Mouse (Mus musculus) gastrocnemius, postnatal 36 days (tissue): ENCODE data around the gene Btg3. TPM values are rescaled to one million over a fixed set of nuclear protein-coding genes. Genes with fewer than 3 reads are reported as not detected.

Experiments used
- DNase-seq, 2 experiments: peaks; one replicate each; pipeline ENCODE4 v3.0.0; 2022
- intact Hi-C: fragments of 180-260 bp; cut with DNase I; formaldehyde crosslinking; loops from one replicate; pipeline ENCODE4 v1.15.1; 2025
- total RNA-seq, 2 experiments: library from RNA; stranded (reverse); gene quantifications; 2 replicates each; pipeline ENCODE4 v1.2.3; 2021

The Btg3 gene
- total RNA-seq, 2 experiments from 2014 or later: 3.4 to 3.9 TPM

DNA sequence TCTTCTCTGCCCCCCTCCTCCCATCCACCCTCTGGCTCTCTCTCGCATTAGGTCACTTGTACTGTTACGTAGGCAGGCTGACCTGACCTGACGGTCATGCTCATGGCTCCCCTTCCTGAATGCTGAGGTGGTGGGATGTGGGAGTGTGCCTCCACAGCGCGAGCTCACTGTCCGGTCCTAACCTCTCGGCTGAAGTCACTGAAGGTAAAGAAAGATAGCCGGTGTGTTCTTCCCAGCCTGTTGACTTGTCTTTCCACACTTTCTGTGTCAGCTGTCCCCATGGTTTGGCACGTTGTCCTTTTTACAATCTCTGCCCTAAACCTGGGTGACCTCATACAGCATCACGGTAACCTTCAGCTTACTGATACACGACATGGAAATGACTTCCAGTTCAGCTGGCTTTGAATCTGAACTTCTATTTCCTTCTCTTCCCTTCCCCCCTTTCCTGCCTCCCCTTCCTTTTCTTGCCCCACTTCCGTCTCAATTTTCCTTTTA, 71.3 kb downstream of the Btg3 start:
- intact Hi-C loops: loop anchor here (5.0 kb wide), 1 partner anchor 43 kb away; no protein-coding TSS in a partner anchor
- DNase-seq: no peak

DNA sequence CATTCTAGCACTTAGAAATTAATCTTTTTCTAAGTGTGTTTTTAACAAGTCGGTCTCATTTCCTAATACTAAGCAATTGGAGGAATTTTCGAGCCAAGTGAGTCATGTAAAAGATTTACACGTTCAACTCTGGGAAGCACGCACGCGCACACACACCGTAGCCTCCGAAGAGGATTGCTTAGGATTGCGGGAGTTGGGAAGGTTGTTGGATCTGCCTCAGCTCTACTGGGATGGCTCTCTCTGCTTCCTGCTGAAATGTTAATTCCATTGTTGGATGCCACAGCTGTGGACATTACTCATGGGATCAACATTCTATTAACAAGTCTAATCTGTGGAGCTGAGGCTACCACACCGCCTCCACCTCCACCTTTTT, 74.3 kb downstream of the Btg3 start:
- DNase-seq: no peak
- intact Hi-C loops: no loop called here

- DNase-seq: peak in 1 of 2 experiments; percentile 22
- intact Hi-C loops: no loop called here
Measured at GRCm38 (mm10) chr16:78301831-78302677, 74.9 kb downstream of the Btg3 start.

GRCm38 (mm10) chr16:78301183-78301830, 75.7 kb downstream of the Btg3 start, which contains the start of gene Cxadr:
Gene Cxadr (plus strand): TSS chr16:78301489.
- DNase-seq: no peak
- intact Hi-C loops: no loop called here

- intact Hi-C loops: no loop called here
- no peak for DNase-seq
Measured at GRCm38 (mm10) chr16:78296114-78296513, 80.9 kb downstream of the Btg3 start.

DNA sequence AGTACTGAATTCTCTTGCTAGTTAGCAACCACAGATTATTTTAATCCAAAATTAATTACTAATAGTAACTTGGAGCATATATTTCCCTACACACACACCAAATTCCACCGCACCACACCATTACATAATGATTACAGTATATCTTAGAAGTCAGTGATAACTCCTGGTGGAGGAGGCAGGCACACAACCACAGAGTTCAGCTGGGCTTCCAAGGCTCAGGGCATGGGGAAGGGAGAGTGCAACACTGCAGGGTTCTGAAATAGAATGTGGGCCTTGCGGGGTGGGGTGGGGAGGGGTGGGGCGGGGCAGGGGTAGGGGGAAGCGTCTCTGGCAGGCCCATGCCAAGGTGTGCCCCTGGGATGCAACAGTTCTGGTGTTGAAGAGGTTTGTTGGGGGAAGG, 81.4 kb downstream of the Btg3 start:
- intact Hi-C loops: no loop called here
- no peak for DNase-seq

- no peak for DNase-seq
- intact Hi-C loops: no loop called here
Measured at GRCm38 (mm10) chr16:78294606-78295275, 82.3 kb downstream of the Btg3 start.

DNA sequence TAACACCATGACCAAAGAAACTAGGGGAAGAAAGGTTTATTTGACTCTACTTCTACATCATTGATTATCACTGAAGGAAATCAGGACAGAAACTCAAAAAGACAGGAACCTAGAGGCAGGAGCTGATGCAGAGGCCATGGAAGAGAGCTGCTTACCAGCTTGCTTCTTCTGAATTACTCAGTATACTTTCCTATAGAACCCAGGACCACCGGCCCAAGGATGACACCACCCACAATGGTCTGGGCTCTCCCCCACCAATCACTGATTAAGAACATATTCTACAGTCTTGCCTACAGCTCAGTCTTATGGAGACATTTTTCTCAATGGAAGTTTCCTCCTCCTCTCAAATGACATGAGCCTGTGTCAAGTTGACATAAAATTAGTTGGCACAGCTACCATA, 82.9 kb downstream of the Btg3 start:
- intact Hi-C loops: no loop called here
- DNase-seq: no peak

- DNase-seq: no peak
- intact Hi-C loops: no loop called here
Measured at GRCm38 (mm10) chr16:78283231-78283630, 93.8 kb downstream of the Btg3 start.

Other genes starting within 250 kb of the Btg3 start
- under 1 TPM; 0.52 to 0.59 TPM for gene Cxadr, start 75.7 kb downstream of the Btg3 start, total RNA-seq
- 1 to 10 TPM; 2.5 to 3.2 TPM for gene D16Ertd472e, start 199.5 kb upstream of the Btg3 start, total RNA-seq